Mouse (Mus musculus): ENCODE measurements around the gene Garnl3. TPM values are rescaled to one million over a fixed set of nuclear protein-coding genes. Genes with fewer than 3 reads are reported as not detected.

Gene Garnl3
- total and polyA plus RNA-seq, 3 experiments = 0.08 to 0.19 TPM; not detected in 1

GRCm38 (mm10) chr2:33127271-33127670 lies 4.2 kb downstream of the Garnl3 start:
- in situ Hi-C loops (cut with MboI; ENCODE audit: low pct_ligation_motif_present, low pct_unique_long_range_greater_than_20kb, low sequenced_read_pairs) = no loop called here
- Histone ChIP-seq H3K79me2 (replicated peaks; ENCODE audit: control insufficient read depth, extremely low read depth, insufficient read depth, poor library complexity, severe bottlenecking) (no peaks in the 10 kb centered on the region), H3K9me3 (replicated peaks; ENCODE audit: low read length) (no peaks in the 10 kb centered on the region), H3K4me3 (replicated peaks in 1 of 3; ENCODE audit: low read depth in 2 of 3, low read length in 2 of 3, poor library complexity in 1 of 3) (no peak overlapping the region), H3K9ac (ENCODE audit: insufficient read depth, low read depth) (no peak overlapping the region), H3K36me3 (replicated peaks in 1 of 2; ENCODE audit: control insufficient read depth in 1 of 2, insufficient read depth in 1 of 2, low read length in 1 of 2) (no peaks in the 10 kb centered on the region), H3K27me3 (replicated peaks) (peaks cover 35% of the 10 kb centered on the region), H3K27ac (ENCODE audit: insufficient read depth, low read depth) (no peak overlapping the region), H3K4me2 (ENCODE audit: insufficient read depth, low read depth, poor library complexity, severe bottlenecking) (no peak overlapping the region), H3K4me1 (ENCODE audit: control insufficient read depth in 1 of 2, insufficient read depth in 2 of 2) (peaks cover 3 to 18% of the 10 kb centered on the region in 2 experiments; a peak in 3 of 4 replicates)
- TF ChIP-seq CTCF (conservative IDR thresholded peaks at IDR 0.05 in 1 of 2, IDR thresholded peaks at IDR 0.05 in 1 of 2; ENCODE audit: low read depth in 2 of 2, low read length in 2 of 2) (no peak), MAFK (IDR thresholded peaks at IDR 0.05; ENCODE audit: insufficient replicate concordance, low read length) (no peak), ZKSCAN1 (IDR thresholded peaks at IDR 0.05; ENCODE audit: borderline replicate concordance, low read depth, low read length) (no peak), BHLHE40 (IDR thresholded peaks at IDR 0.05; ENCODE audit: low read depth, low read length) (no peak), TCF12 (IDR thresholded peaks at IDR 0.05; ENCODE audit: low read depth, low read length) (no peak), KAT2A (IDR thresholded peaks at IDR 0.05; ENCODE audit: insufficient replicate concordance, low read length) (no peak), GABPA (IDR thresholded peaks at IDR 0.05; ENCODE audit: insufficient replicate concordance, low read depth, low read length) (no peak), SIN3A (IDR thresholded peaks at IDR 0.05; ENCODE audit: low read length) (no peak), SMC3 (IDR thresholded peaks at IDR 0.05; ENCODE audit: low read depth, low read length) (no peak), E2F4 (IDR thresholded peaks at IDR 0.05; ENCODE audit: insufficient replicate concordance, low read depth, low read length) (no peak)
- dilution Hi-C loops (cut with MboI; ENCODE audit: extremely low pct_ligation_motif_present, extremely low pct_unique_long_range_greater_than_20kb, low sequenced_read_pairs) = no loop called here
- DNase-seq (ENCODE audit: extremely low read depth) = no peak

GRCm38 (mm10) chr2:33122856-33123255 lies 8.6 kb downstream of the Garnl3 start:
- Histone ChIP-seq H3K9ac (ENCODE audit: insufficient read depth, low read depth) (no peak overlapping the region), H3K4me2 (ENCODE audit: insufficient read depth, low read depth, poor library complexity, severe bottlenecking) (no peak overlapping the region), H3K27me3 (replicated peaks) (peaks cover 33% of the 10 kb centered on the region), H3K79me2 (replicated peaks; ENCODE audit: control insufficient read depth, extremely low read depth, insufficient read depth, poor library complexity, severe bottlenecking) (no peaks in the 10 kb centered on the region), H3K36me3 (replicated peaks in 1 of 2; ENCODE audit: control insufficient read depth in 1 of 2, insufficient read depth in 1 of 2, low read length in 1 of 2) (no peaks in the 10 kb centered on the region), H3K4me3 (replicated peaks in 1 of 3; ENCODE audit: low read depth in 2 of 3, low read length in 2 of 3, poor library complexity in 1 of 3) (no peak overlapping the region), H3K4me1 (ENCODE audit: control insufficient read depth in 1 of 2, insufficient read depth in 2 of 2) (no peaks in the 10 kb centered on the region), H3K27ac (ENCODE audit: insufficient read depth, low read depth) (no peak overlapping the region), H3K9me3 (replicated peaks; ENCODE audit: low read length) (no peaks in the 10 kb centered on the region)
- dilution Hi-C loops (cut with MboI; ENCODE audit: extremely low pct_ligation_motif_present, extremely low pct_unique_long_range_greater_than_20kb, low sequenced_read_pairs) (no loop called here), in situ Hi-C loops (cut with MboI; ENCODE audit: low pct_ligation_motif_present, low pct_unique_long_range_greater_than_20kb, low sequenced_read_pairs) (no loop called here)
- no peak for DNase-seq (ENCODE audit: extremely low read depth)
- TF ChIP-seq TBP (conservative IDR thresholded peaks at IDR 0.05; ENCODE audit: low read depth, low read length) (no peak), NRF1 (IDR thresholded peaks at IDR 0.05; ENCODE audit: low read depth, low read length) (no peak), MEF2A (IDR thresholded peaks at IDR 0.05; ENCODE audit: borderline replicate concordance, low read depth, low read length) (no peak), MXI1 (IDR thresholded peaks at IDR 0.05; ENCODE audit: low read depth, low read length) (no peak), ZNF384 (IDR thresholded peaks at IDR 0.05; ENCODE audit: low read depth, low read length) (no peak), TCF12 (IDR thresholded peaks at IDR 0.05; ENCODE audit: low read depth, low read length) (no peak), ZMIZ1 (IDR thresholded peaks at IDR 0.05; ENCODE audit: low read depth, low read length) (no peak), MAZ (IDR thresholded peaks at IDR 0.05; ENCODE audit: low read depth, low read length) (no peak), SIN3A (IDR thresholded peaks at IDR 0.05; ENCODE audit: low read length) (no peak), CTCF (conservative IDR thresholded peaks at IDR 0.05 in 1 of 2, IDR thresholded peaks at IDR 0.05 in 1 of 2; ENCODE audit: low read depth in 2 of 2, low read length in 2 of 2) (no peak), NELFE (IDR thresholded peaks at IDR 0.05; ENCODE audit: low read depth, low read length) (no peak), GABPA (IDR thresholded peaks at IDR 0.05; ENCODE audit: insufficient replicate concordance, low read depth, low read length) (no peak), CHD2 (IDR thresholded peaks at IDR 0.05; ENCODE audit: low read length) (no peak), UBTF (IDR thresholded peaks at IDR 0.05; ENCODE audit: low read depth, low read length) (no peak), RCOR1 (conservative IDR thresholded peaks at IDR 0.05; ENCODE audit: low read depth, low read length) (no peak)

All from CH12.LX (cell line).